Mouse (Mus musculus) liver, adult 2 months (tissue): ENCODE data around the gene Dmrta2. TPM values are rescaled to one million over a fixed set of nuclear protein-coding genes. Genes with fewer than 3 reads are reported as not detected.

Experiments
- DNase-seq: peaks from one replicate; pipeline ENCODE4 v3.0.0-alpha.2; 2011; ENCODE audit warnings: low read depth, low spot score; ENCODE audit errors: extremely low read depth
- H3K27ac ChIP-seq: fragments of 200-500 bp; replicated peaks from 2 replicates; pipeline ENCODE4 v1.5.1; 2012; ENCODE audit warnings: low read depth, mild to moderate bottlenecking, control low read depth, inconsistent platforms, low read length; ENCODE audit not compliant: insufficient read depth
- H3K27me3 ChIP-seq: fragments of 200-500 bp; 2 replicates; pipeline ENCODE4 v1.6.1; 2012; ENCODE audit warnings: mild to moderate bottlenecking, moderate library complexity, low read length, inconsistent platforms; ENCODE audit not compliant: control insufficient read depth, insufficient read depth
- H3K36me3 ChIP-seq: fragments of 200-500 bp; 2 replicates; pipeline ENCODE4 v1.6.1; 2012; ENCODE audit warnings: low read length, inconsistent platforms; ENCODE audit not compliant: control insufficient read depth, insufficient read depth
- H3K4me1 ChIP-seq: fragments of 200-500 bp; 2 replicates; pipeline ENCODE4 v1.6.1; 2011; ENCODE audit warnings: low read length; ENCODE audit not compliant: control insufficient read depth, insufficient read depth
- H3K4me3 ChIP-seq: fragments of 200-500 bp; 2 replicates; pipeline ENCODE4 v1.5.1; 2011; ENCODE audit warnings: low read depth, mild to moderate bottlenecking, control low read depth, low read length, moderate library complexity; ENCODE audit not compliant: insufficient read depth
- H3K79me2 ChIP-seq: fragments of 200-500 bp; 2 replicates; pipeline ENCODE4 v1.6.1; 2012; ENCODE audit warnings: inconsistent platforms, mild to moderate bottlenecking, low read length, moderate library complexity; ENCODE audit not compliant: control insufficient read depth, insufficient read depth
- H3K9ac ChIP-seq: fragments of 200-500 bp; 2 replicates; pipeline ENCODE4 v1.6.1; 2012; ENCODE audit warnings: low read depth, mild to moderate bottlenecking, control low read depth, inconsistent platforms, low read length
- CTCF ChIP-seq: fragments of 200-500 bp; IDR thresholded peaks from 2 replicates; pipeline ENCODE4 v1.5.1; 2011; ENCODE audit warnings: low read depth, low read length, control low read depth
- POLR2A ChIP-seq: fragments of 200-500 bp; IDR thresholded peaks from 2 replicates; pipeline ENCODE4 v1.6.1; 2011; ENCODE audit warnings: low read length, control low read depth; ENCODE audit not compliant: insufficient read depth; ENCODE audit errors: extremely low read depth
- WGBS: fragments of 180-500 bp; shearing (Covaris S2); methylation state at CpG from one replicate; pipeline ENCODE4 v1.1.7; 2018; 5-methylcytosine and 5-hydroxymethylcytosine counted together
- polyA plus RNA-seq: library from polyadenylated mRNA; depleted of rRNA; stranded (reverse); fragments of >200 nt; gene quantifications from 2 replicates; pipeline ENCODE4 v1.2.3, GENCODE M21; 2012
- total RNA-seq: library from RNA; depleted of rRNA; stranded (reverse); fragments of >200 nt; gene quantifications from 2 replicates; pipeline ENCODE4 v1.2.3, GENCODE M21; 2014

The Dmrta2 gene
- total and polyA plus RNA-seq, 2 experiments: 0.02 TPM; not detected in 1

- Histone ChIP-seq H3K9ac (no peak overlapping the region), H3K4me3 (no peak overlapping the region), H3K36me3 (no peaks in the 10 kb centered on the region), H3K27ac (no peak overlapping the region), H3K27me3 (no peaks in the 10 kb centered on the region), H3K4me1 (no peaks in the 10 kb centered on the region), H3K79me2 (no peaks in the 10 kb centered on the region)
- no peak for DNase-seq
- WGBS: 94% methylated on average over 1 of the region's 1 CpGs
- no peak for TF ChIP-seq POLR2A
- TF ChIP-seq CTCF: no peak
Observed at GRCm38 (mm10) chr4:110006044-110006443, 28.2 kb downstream of the Dmrta2 start.

- DNase-seq: no peak
- Histone ChIP-seq H3K79me2 (no peaks in the 10 kb centered on the region), H3K4me3 (no peak overlapping the region), H3K27me3 (no peaks in the 10 kb centered on the region), H3K36me3 (no peaks in the 10 kb centered on the region), H3K27ac (no peak overlapping the region), H3K9ac (no peak overlapping the region), H3K4me1 (no peaks in the 10 kb centered on the region)
- TF ChIP-seq POLR2A (no peak), CTCF (peak; percentile 56)
- WGBS: 53% methylated on average over 9 of the region's 9 CpGs
Observed at GRCm38 (mm10) chr4:110019145-110019544, 41.3 kb downstream of the Dmrta2 start.

- Histone ChIP-seq H3K79me2 (no peaks in the 10 kb centered on the region), H3K27ac (no peak overlapping the region), H3K4me1 (no peaks in the 10 kb centered on the region), H3K36me3 (no peaks in the 10 kb centered on the region), H3K4me3 (no peak overlapping the region), H3K27me3 (no peaks in the 10 kb centered on the region), H3K9ac (no peak overlapping the region)
- peak; percentile 96 for TF ChIP-seq CTCF
- no peak for TF ChIP-seq POLR2A
- 12% methylated on average over 12 of the region's 12 CpGs for WGBS
- peak; percentile 26 for DNase-seq
Observed at GRCm38 (mm10) chr4:110020255-110020654, 42.4 kb downstream of the Dmrta2 start.

GRCm38 (mm10) chr4:110021956-110022625 lies 44.2 kb downstream of the Dmrta2 start:
- no peak overlapping the region for H3K27ac ChIP-seq
- H3K27me3 ChIP-seq: no peaks in the 10 kb centered on the region
- H3K9ac ChIP-seq: no peak overlapping the region
- DNase-seq: peak; percentile 6
- no peaks in the 10 kb centered on the region for H3K79me2 ChIP-seq
- 17% methylated on average over 25 of the region's 25 CpGs for WGBS
- no peaks in the 10 kb centered on the region for H3K4me1 ChIP-seq
- H3K36me3 ChIP-seq: no peaks in the 10 kb centered on the region
- H3K4me3 ChIP-seq: no peak overlapping the region
- TF ChIP-seq POLR2A: no peak
- peak; percentile 95 for TF ChIP-seq CTCF

GRCm38 (mm10) chr4:110028461-110029188 lies 50.8 kb downstream of the Dmrta2 start:
- no peaks in the 10 kb centered on the region for H3K27me3 ChIP-seq
- no peak overlapping the region for H3K9ac ChIP-seq
- H3K4me1 ChIP-seq: no peaks in the 10 kb centered on the region
- no peak for TF ChIP-seq POLR2A
- peak; percentile 46; the same call in 1 of the 2 replicates for TF ChIP-seq CTCF
- H3K36me3 ChIP-seq: no peaks in the 10 kb centered on the region
- H3K4me3 ChIP-seq: no peak overlapping the region
- DNase-seq: peak; percentile 26
- WGBS: 59% methylated on average over 6 of the region's 6 CpGs
- no peak overlapping the region for H3K27ac ChIP-seq
- no peaks in the 10 kb centered on the region for H3K79me2 ChIP-seq

- no peak for DNase-seq
- Histone ChIP-seq H3K4me3 (no peak overlapping the region), H3K9ac (no peak overlapping the region), H3K27ac (no peak overlapping the region), H3K36me3 (no peaks in the 10 kb centered on the region), H3K4me1 (no peaks in the 10 kb centered on the region), H3K79me2 (no peaks in the 10 kb centered on the region), H3K27me3 (no peaks in the 10 kb centered on the region)
- WGBS: 81% methylated on average over 1 of the region's 1 CpGs
- no peak for TF ChIP-seq CTCF
- no peak for TF ChIP-seq POLR2A
Observed at GRCm38 (mm10) chr4:110029446-110029845, 51.6 kb downstream of the Dmrta2 start.
